In the genomic region with DNA sequence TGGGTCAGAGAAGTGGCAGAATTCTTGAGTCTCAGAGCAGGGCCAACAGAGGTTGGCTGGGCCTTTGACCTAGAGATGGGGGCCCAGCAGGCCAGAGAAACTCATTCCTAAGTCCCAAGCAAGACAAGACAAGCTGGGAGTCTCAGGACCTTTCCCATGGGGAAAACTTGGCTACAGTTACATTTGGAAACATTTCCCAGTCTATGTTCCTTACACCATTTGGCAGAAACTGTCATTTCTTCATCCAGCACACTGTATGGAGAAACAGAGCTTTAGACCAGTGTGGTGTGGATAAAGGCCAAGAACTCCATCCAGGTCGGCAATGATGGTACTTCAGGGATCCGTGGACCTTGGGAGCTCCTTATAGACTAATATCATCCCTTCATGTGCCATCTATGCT, we compare ENCODE assay signal across 18 mouse cellular contexts.
DNase-seq lines count a peak whose midpoint lies in the region; ATAC-seq lines count a peak whose summit lies in the region.
"Had no signal": no experiment of that assay in that cellular context is flagged by ENCODE, and none has a peak within 500 bp of the region (broad histone marks: within the 10 kb centered on the region; RNA-seq: fewer than 3 reads in every experiment).

No protein-coding gene starts in this region.

- H3K4me1 ChIP-seq in neural tube, embryonic 14.5 days (ENCODE audit: control insufficient read depth, insufficient read depth, low read length) = peaks cover 8% of the 10 kb centered on the region; the same call in 1 of the 2 replicates
- H3K4me1 ChIP-seq: forebrain, embryonic 15.5 days; intestine, embryonic 15.5 days had no signal

- no peaks in the 10 kb centered on the region for H3K9me3 ChIP-seq in neural tube, embryonic 14.5 days (ENCODE audit: control insufficient read depth, low read length)
- H3K9me3 ChIP-seq: embryonic facial prominence, embryonic 15.5 days; forebrain, embryonic 15.5 days; heart, embryonic 15.5 days; hindbrain, embryonic 13.5 days; intestine, embryonic 15.5 days had no signal

- 94% methylated on average over 2 of the region's 2 CpGs for WGBS in neural tube, embryonic 14.5 days

- H3K27me3 ChIP-seq in neural tube, embryonic 14.5 days (ENCODE audit: control insufficient read depth, insufficient read depth, low read length) = no peaks in the 10 kb centered on the region
- H3K27me3 ChIP-seq: forebrain, embryonic 15.5 days; intestine, embryonic 15.5 days; Patski had no signal

- H3K27ac ChIP-seq in neural tube, embryonic 14.5 days (ENCODE audit: low read depth, low read length) = peak overlapping the region; percentile 79; the same call in 1 of the 2 replicates
- H3K27ac ChIP-seq: embryonic facial prominence, embryonic 15.5 days; forebrain, embryonic 15.5 days; heart, embryonic 15.5 days; intestine, embryonic 15.5 days had no signal

- no peaks in the 10 kb centered on the region for H3K36me3 ChIP-seq in neural tube, embryonic 14.5 days (ENCODE audit: control insufficient read depth, insufficient read depth, low read length)
- H3K36me3 ChIP-seq: embryonic facial prominence, embryonic 15.5 days; forebrain, embryonic 15.5 days; heart, embryonic 15.5 days; hindbrain, embryonic 13.5 days; intestine, embryonic 15.5 days had no signal

- H3K9ac ChIP-seq in neural tube, embryonic 14.5 days (replicated peaks; ENCODE audit: low read depth, low read length) = no peak overlapping the region
- H3K9ac ChIP-seq: embryonic facial prominence, embryonic 15.5 days; forebrain, embryonic 15.5 days; heart, embryonic 15.5 days; hindbrain, embryonic 13.5 days; intestine, embryonic 15.5 days had no signal

- no peak overlapping the region for H3K4me2 ChIP-seq in neural tube, embryonic 14.5 days (ENCODE audit: low read depth, low read length)
- H3K4me2 ChIP-seq: embryonic facial prominence, embryonic 15.5 days; forebrain, embryonic 15.5 days; heart, embryonic 11.5 days; heart, embryonic 15.5 days; hindbrain, embryonic 13.5 days; intestine, embryonic 15.5 days had no signal

- peak; percentile 43 for DNase-seq in adrenal gland, postnatal 14 days
- DNase-seq in adrenal gland, adult 18-20 months (ENCODE audit: low spot score in 2 of 2) = no peak
- peak; percentile 6 for DNase-seq in NIH3T3 (ENCODE audit: low read depth)
- peak; percentile 79 for DNase-seq in fat pad, adult 2 months (ENCODE audit: extremely low read depth, low read depth, low spot score)
- DNase-seq in kidney, adult 18-20 months = no peak
- DNase-seq in kidney, postnatal 36 days = no peak
- no peak for DNase-seq in right cerebral cortex, postnatal 10 days (ENCODE audit: low spot score in 2 of 2)
- DNase-seq: adrenal gland, adult 8-10 months had no signal

- H3K4me3 ChIP-seq in neural tube, embryonic 14.5 days (ENCODE audit: low read depth, low read length) = no peak overlapping the region
- H3K4me3 ChIP-seq: embryonic facial prominence, embryonic 15.5 days; erythroblast, embryonic 14.5 days; forebrain, embryonic 15.5 days; heart, embryonic 15.5 days; hindbrain, embryonic 13.5 days; intestine, embryonic 15.5 days had no signal

- ATAC-seq in neural tube, embryonic 14.5 days (ENCODE audit: low read depth) = no peak
- ATAC-seq: activated CD4-positive, CD25-positive, alpha-beta regulatory T cell, adult 4 months; forebrain, embryonic 15.5 days; intestine, embryonic 15.5 days; Patski had no signal

Comparison
In these comparisons a context has a peak if more than half of its experiments do, and no peak if none do; other contexts are left out.
1. DNase-seq: peak in adrenal gland, postnatal 14 days (single experiment), NIH3T3 (single experiment) and fat pad, adult 2 months (single experiment); none in adrenal gland, adult 18-20 months (0 of 2), kidney, adult 18-20 months (single experiment), kidney, postnatal 36 days (0 of 2) and right cerebral cortex, postnatal 10 days (0 of 2).